Comparison of ENCODE assay signal across 9 mouse cellular contexts in the genomic region with DNA sequence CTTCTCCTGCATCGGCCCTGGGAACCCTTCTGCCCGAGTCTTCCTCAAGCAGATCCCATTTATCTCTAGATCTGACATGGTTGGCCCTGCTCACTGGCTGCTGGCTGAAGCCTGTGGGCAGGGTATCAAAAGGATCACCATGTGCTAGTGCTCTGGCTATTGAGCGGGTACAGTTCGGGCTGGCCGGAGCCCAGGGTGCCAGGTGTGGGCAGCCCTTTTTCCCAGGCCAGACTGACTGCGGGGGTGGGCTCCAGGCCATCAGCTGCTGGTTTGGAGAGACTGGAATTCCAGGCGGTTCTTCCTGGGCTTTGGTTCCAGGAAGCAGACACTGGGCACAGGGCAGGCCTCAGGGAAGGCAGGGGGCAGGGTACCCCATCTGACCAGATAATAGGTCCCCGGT. TPM values are rescaled to one million over a fixed set of nuclear protein-coding genes. Genes with fewer than 3 reads are reported as not detected.
DNase-seq lines count a peak whose midpoint lies in the region; ATAC-seq lines count a peak whose summit lies in the region.
"Had no signal": no experiment of that assay in that cellular context is flagged by ENCODE, and none has a peak within 500 bp of the region (broad histone marks: within the 10 kb centered on the region; RNA-seq: fewer than 3 reads in every experiment).

No protein-coding gene starts in this region.

- no peaks in the 10 kb centered on the region for H3K9me3 ChIP-seq in hindbrain, embryonic 16.5 days (ENCODE audit: control insufficient read depth, low read length)
- no peaks in the 10 kb centered on the region for H3K9me3 ChIP-seq in forebrain, embryonic 15.5 days
- H3K9me3 ChIP-seq: stomach, embryonic 15.5 days had no signal

- no peak overlapping the region for H3K9ac ChIP-seq in hindbrain, embryonic 16.5 days (ENCODE audit: low read depth, low read length)
- H3K9ac ChIP-seq in forebrain, embryonic 15.5 days (replicated peaks), result no peak overlapping the region
- H3K9ac ChIP-seq: stomach, embryonic 15.5 days had no signal

- peaks cover 26% of the 10 kb centered on the region for H3K4me1 ChIP-seq in hindbrain, embryonic 16.5 days (ENCODE audit: control insufficient read depth, insufficient read depth, low read depth, low read length)
- H3K4me1 ChIP-seq in forebrain, embryonic 15.5 days, result peaks cover 28% of the 10 kb centered on the region

- H3K27me3 ChIP-seq in hindbrain, embryonic 16.5 days (replicated peaks; ENCODE audit: control insufficient read depth, insufficient read depth, low read length), result peaks cover 16% of the 10 kb centered on the region
- H3K27me3 ChIP-seq in forebrain, embryonic 15.5 days, result peaks cover 5% of the 10 kb centered on the region; the same call in 1 of the 2 replicates

- peak; percentile 85 for DNase-seq in left cerebral cortex, postnatal 4 days
- no peak for DNase-seq in left cerebral cortex, adult 11 months (ENCODE audit: low spot score)
- DNase-seq in cerebellum, adult 11-12 months, result peak; percentile 83
- DNase-seq in gastrocnemius, postnatal 10 days, result peak; percentile 69
- no peak for DNase-seq in left cerebral cortex, postnatal 36 days (ENCODE audit: low spot score in 2 of 2)
- no peak for DNase-seq in layer of hippocampus, adult 8-10 months (ENCODE audit: low spot score in 2 of 2)

- WGBS in hindbrain, embryonic 16.5 days, result 68% methylated on average over 8 of the region's 8 CpGs
- WGBS in forebrain, embryonic 15.5 days, result 89% methylated on average over 8 of the region's 8 CpGs

- intact Hi-C loops in left cerebral cortex, postnatal 4 days (cut with DNase I), result no loop called here
- intact Hi-C loops in left cerebral cortex, postnatal 36 days (cut with DNase I), result no loop called here

- ATAC-seq in hindbrain, embryonic 16.5 days, result no peak
- no peak for ATAC-seq in forebrain, embryonic 15.5 days (replicated peaks)

- H3K27ac ChIP-seq in hindbrain, embryonic 16.5 days (ENCODE audit: low read depth, low read length), result peak overlapping the region; percentile 10; the same call in 1 of the 2 replicates
- no peak overlapping the region for H3K27ac ChIP-seq in forebrain, embryonic 15.5 days (replicated peaks)
- H3K27ac ChIP-seq: stomach, embryonic 15.5 days had no signal

- H3K4me2 ChIP-seq in hindbrain, embryonic 16.5 days (ENCODE audit: low read length), result no peak overlapping the region
- no peak overlapping the region for H3K4me2 ChIP-seq in forebrain, embryonic 15.5 days (replicated peaks)

- no peaks in the 10 kb centered on the region; the same call in 1 of the 2 replicates for H3K36me3 ChIP-seq in hindbrain, embryonic 16.5 days (ENCODE audit: control insufficient read depth, insufficient read depth, low read length)
- peaks cover 18% of the 10 kb centered on the region for H3K36me3 ChIP-seq in forebrain, embryonic 15.5 days
- H3K36me3 ChIP-seq: stomach, embryonic 15.5 days had no signal

- no peak overlapping the region for H3K4me3 ChIP-seq in hindbrain, embryonic 16.5 days (ENCODE audit: low read length)
- H3K4me3 ChIP-seq in forebrain, embryonic 15.5 days, result no peak overlapping the region
- H3K4me3 ChIP-seq: stomach, embryonic 15.5 days had no signal

RNA-seq across cellular contexts. Expression of a gene that starts 1.4 kb away (rescaled TPM):
- total RNA-seq in left cerebral cortex, postnatal 4 days (2021), result 10 to 100 TPM; 14.9 to 16.3 TPM
- 100 to 1,000 TPM; 143 to 189 TPM for total RNA-seq in gastrocnemius, postnatal 10 days (2021)
- 29.8 and 40.7 TPM in 2 replicates for polyA plus RNA-seq in hindbrain, embryonic 16.5 days (2015; fragmentation: Nextera tagmentation; extraction: Ambion mirVana)
- 10 to 100 TPM; 12.9 to 14.2 TPM for total RNA-seq in left cerebral cortex, postnatal 36 days (2021)
- polyA plus RNA-seq in forebrain, embryonic 15.5 days (2015; fragmentation: Nextera tagmentation; extraction: Ambion mirVana), result 29.1 and 31.5 TPM in 2 replicates
- 10 to 100 TPM; 10.9 to 27.6 (median 18.7) TPM for total RNA-seq in layer of hippocampus, adult 8-10 months (2022)

RNA-seq across cellular contexts. Expression of a gene that starts 7.4 kb away (rescaled TPM):
- total RNA-seq in left cerebral cortex, postnatal 4 days (2021), result 100 to 1,000 TPM; 306 to 334 TPM
- total RNA-seq in gastrocnemius, postnatal 10 days (2021), result 100 to 1,000 TPM in 1 of 2 experiments, 10 to 100 TPM in 1; 94.0 to 102 TPM
- polyA plus RNA-seq in hindbrain, embryonic 16.5 days (2015; fragmentation: Nextera tagmentation; extraction: Ambion mirVana), result 342 and 346 TPM in 2 replicates
- 100 to 1,000 TPM; 154 to 164 TPM for total RNA-seq in left cerebral cortex, postnatal 36 days (2021)
- polyA plus RNA-seq in forebrain, embryonic 15.5 days (2015; fragmentation: Nextera tagmentation; extraction: Ambion mirVana), result 407 and 414 TPM in 2 replicates
- total RNA-seq in layer of hippocampus, adult 8-10 months (2022), result 10 to 100 TPM; 75.5 to 95.0 (median 89.1) TPM

RNA-seq across cellular contexts. Expression of a gene that starts 8.7 kb away (rescaled TPM):
- total RNA-seq in left cerebral cortex, postnatal 4 days (2021), result 1 to 10 TPM; 5.6 to 5.7 TPM
- total RNA-seq in gastrocnemius, postnatal 10 days (2021), result 1 to 10 TPM; 2.0 to 2.5 TPM
- 14.5 and 18.3 TPM in 2 replicates for polyA plus RNA-seq in hindbrain, embryonic 16.5 days (2015; fragmentation: Nextera tagmentation; extraction: Ambion mirVana)
- 1 to 10 TPM; 1.5 to 2.1 TPM for total RNA-seq in left cerebral cortex, postnatal 36 days (2021)
- polyA plus RNA-seq in forebrain, embryonic 15.5 days (2015; fragmentation: Nextera tagmentation; extraction: Ambion mirVana), result 22.6 and 24.9 TPM in 2 replicates
- 1 to 10 TPM; 1.2 to 2.2 (median 1.4) TPM for total RNA-seq in layer of hippocampus, adult 8-10 months (2022)

RNA-seq across cellular contexts. Expression of a gene that starts 38.2 kb away (rescaled TPM):
- 10 to 100 TPM; 37.8 to 40.0 TPM for total RNA-seq in left cerebral cortex, postnatal 4 days (2021)
- total RNA-seq in gastrocnemius, postnatal 10 days (2021), result 1 to 10 TPM in 1 of 2 experiments, under 1 TPM in 1; 0.85 to 1.5 TPM
- 50.8 and 52.2 TPM in 2 replicates for polyA plus RNA-seq in hindbrain, embryonic 16.5 days (2015; fragmentation: Nextera tagmentation; extraction: Ambion mirVana)
- total RNA-seq in left cerebral cortex, postnatal 36 days (2021), result 10 to 100 TPM; 24.9 to 31.1 TPM
- polyA plus RNA-seq in forebrain, embryonic 15.5 days (2015; fragmentation: Nextera tagmentation; extraction: Ambion mirVana), result 38.9 and 41.1 TPM in 2 replicates
- total RNA-seq in layer of hippocampus, adult 8-10 months (2022), result 10 to 100 TPM; 17.9 to 23.1 (median 19.9) TPM

RNA-seq across cellular contexts. Expression of a gene that starts 49.4 kb away (rescaled TPM):
- 100 to 1,000 TPM; 103 to 105 TPM for total RNA-seq in left cerebral cortex, postnatal 4 days (2021)
- total RNA-seq in gastrocnemius, postnatal 10 days (2021), result 10 to 100 TPM; 46.0 to 52.0 TPM
- polyA plus RNA-seq in hindbrain, embryonic 16.5 days (2015; fragmentation: Nextera tagmentation; extraction: Ambion mirVana), result 13.4 and 14.6 TPM in 2 replicates
- total RNA-seq in left cerebral cortex, postnatal 36 days (2021), result 10 to 100 TPM; 79.8 to 80.2 TPM
- 15.2 and 17.9 TPM in 2 replicates for polyA plus RNA-seq in forebrain, embryonic 15.5 days (2015; fragmentation: Nextera tagmentation; extraction: Ambion mirVana)
- total RNA-seq in layer of hippocampus, adult 8-10 months (2022), result 10 to 100 TPM; 70.5 to 74.8 (median 72.0) TPM

Comparison
In these comparisons a context has a peak if more than half of its experiments do, and no peak if none do; other contexts are left out.
1. DNase-seq: peak in left cerebral cortex, postnatal 4 days (single experiment), cerebellum, adult 11-12 months (single experiment) and gastrocnemius, postnatal 10 days (single experiment); none in left cerebral cortex, adult 11 months (single experiment), left cerebral cortex, postnatal 36 days (0 of 2) and layer of hippocampus, adult 8-10 months (0 of 2).
2. RNA of a gene that starts 1.4 kb away (total RNA-seq): 143 to 189 TPM in gastrocnemius, postnatal 10 days; 10.9 to 27.6 TPM in layer of hippocampus, adult 8-10 months, 14.9 to 16.3 TPM in left cerebral cortex, postnatal 4 days and 12.9 to 14.2 TPM in left cerebral cortex, postnatal 36 days; every median in the first group is over 4 times any median in the second.